Mouse (Mus musculus) adrenal gland (tissue): Measurements from ENCODE around the gene Dlgap3.

Experiments
- intact Hi-C: fragments of 180-260 bp; cut with DNase I; formaldehyde crosslinking; loops from one replicate; pipeline ENCODE4 v1.15.1; 2025
- long read RNA-seq, 2 experiments: library from polyadenylated mRNA; unstranded; transcript quantifications; one replicate each; pipeline ENCODE4 v2.0.0; 2020; ENCODE audit warnings: borderline replicate concordance in 1 of 2; ENCODE audit not compliant: insufficient replicate concordance in 1 of 2

Dlgap3 gene
- long read RNA-seq, experiment 1, partial matches to known transcripts: 1 of 2 reads
- long read RNA-seq, experiment 1, other reads (novel, unspliced or antisense): 1 of 2 reads
- long read RNA-seq, experiment 2, partial matches to known transcripts: 1 of 1 reads
- long read RNA-seq, experiment 2, other reads (novel, unspliced or antisense): 0 of 1 reads

DNA sequence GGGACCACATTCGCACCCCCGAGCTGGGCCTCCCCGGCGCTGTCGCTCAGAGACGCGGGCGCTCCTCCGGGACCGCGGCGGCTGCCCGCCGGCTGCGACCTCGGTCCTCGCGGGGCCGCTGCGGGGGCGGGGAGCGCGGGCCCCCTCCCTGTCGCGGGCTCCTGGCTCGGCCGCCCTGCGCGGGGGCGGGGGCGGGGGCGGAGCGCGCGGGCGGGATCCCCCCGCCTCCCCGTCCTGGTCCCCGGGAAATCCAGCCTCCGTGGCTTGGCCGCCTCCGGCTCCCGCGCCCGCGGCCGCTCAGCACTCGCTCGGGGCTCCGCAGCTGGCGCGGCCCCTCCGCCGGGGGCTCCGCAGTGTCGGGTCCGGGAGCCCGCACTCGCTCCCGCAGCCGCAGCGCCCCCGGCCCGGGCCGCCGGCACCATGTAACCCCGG is at the start of gene Dlgap3:
TSS of gene Dlgap3 (plus strand) at position 291 of the 432 bp plus-strand sequence.
- intact Hi-C loops: no loop called here

DNA sequence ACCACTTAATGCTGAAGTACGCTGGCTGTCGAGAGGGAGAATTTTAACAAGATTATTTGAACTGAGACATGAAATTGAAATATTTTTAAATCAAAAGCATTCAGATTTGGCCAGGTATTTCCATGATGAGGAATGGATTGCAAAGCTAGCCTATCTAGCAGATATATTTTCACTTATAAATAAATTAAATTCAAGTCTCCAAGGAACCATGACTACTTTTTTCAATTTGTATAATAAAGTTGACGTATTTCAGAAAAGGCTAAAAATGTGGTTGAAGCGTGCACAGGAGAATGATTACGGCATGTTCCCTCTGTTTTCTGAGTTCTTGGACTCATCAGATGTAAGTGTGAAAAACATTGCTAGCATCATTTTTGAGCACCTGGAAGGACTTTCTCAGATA is 45.6 kb upstream of the Dlgap3 start, which contains the start of gene Tmem35b:
TSS of gene Tmem35b (plus strand) at position 301 of the 400 bp plus-strand sequence.
- intact Hi-C loops: no loop called here

DNA sequence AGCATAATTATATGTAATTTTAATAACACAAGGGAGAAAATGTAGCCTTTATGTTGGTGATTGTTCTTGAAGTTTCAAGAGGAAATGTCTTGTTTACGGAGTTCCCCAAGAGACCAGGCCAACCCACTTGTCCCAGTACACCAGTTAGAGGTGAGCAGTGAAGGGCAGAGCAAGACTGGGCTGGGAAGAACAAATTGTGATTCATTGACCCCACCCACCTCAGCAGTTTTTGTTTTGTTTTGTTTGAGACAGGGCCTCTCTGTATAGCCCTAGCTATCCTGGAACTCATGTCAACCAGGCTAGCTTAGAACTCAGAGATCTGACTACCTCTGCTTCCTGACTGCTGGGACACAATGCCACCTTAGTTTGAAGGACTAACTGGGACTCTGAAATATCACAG is 44.7 kb upstream of the Dlgap3 start:
- intact Hi-C loops: no loop called here

DNA sequence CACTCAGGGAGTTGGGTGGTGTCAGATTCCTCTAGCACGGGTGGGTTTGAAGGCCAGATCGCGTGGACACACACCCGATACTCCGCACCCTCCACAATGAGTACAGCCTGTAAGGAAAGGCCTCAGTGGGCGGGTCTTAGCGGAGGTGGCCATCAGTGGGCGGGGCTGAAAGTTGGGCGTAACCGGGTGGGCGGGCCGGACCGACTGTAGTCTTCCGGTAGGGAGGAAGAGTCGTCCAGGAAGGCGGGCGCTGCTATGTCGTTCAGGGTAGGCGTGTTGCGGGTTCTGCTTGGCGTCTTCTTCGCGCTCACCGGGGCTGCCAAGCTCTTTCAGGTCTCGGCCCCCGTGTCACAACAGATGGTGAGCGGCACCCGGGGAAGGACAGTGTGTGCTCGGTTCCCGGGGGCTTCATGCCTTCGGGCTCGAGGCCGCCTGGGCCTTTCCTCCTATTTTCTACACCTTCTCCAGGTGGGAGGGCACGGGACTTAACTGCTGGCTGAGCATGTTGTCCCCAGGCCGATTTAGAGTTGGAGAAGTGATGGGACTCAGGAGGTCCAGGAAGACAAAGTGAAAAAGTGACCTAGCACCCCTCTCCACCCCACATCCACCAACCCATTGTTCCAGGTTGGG is 43.1 kb upstream of the Dlgap3 start:
- intact Hi-C loops: no loop called here

DNA sequence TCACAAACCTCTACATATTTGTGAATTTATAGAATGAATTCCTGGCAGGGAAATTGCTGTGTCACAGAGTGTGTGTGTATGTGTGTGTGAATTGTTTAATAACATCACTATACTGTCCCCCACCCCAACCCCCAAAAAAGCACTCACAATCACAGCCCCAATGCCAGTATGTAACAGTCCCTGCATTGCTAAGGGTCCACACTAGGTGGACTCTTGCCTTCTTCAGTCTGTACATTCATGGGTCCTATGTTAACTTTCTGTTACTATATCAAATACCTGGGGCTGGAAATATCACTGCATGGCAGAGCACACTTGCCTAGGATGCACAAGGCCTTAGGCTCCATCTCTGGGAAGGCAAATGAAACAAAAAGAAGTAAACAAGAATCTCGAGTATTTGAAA is 34.3 kb upstream of the Dlgap3 start:
- intact Hi-C loops: no loop called here

DNA sequence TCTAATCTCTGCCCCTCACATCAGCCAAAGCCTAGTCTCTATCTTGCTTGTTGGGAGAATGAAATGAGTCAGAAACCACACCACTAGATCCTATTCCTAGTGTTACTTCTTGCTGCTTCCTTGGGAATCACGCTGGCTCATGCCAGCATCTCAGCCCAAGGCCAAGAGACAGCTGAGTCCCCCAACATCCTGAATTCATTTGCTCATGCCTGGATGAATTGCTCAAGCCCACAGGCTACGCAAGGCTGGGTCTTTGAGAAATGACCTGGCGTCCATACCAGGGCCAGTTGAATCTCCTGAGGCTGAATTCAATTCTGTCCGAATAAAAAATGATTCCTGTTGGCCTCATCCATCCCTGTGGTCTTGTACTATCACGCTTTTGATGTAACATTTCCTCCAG is 31.4 kb upstream of the Dlgap3 start:
- intact Hi-C loops: no loop called here

DNA sequence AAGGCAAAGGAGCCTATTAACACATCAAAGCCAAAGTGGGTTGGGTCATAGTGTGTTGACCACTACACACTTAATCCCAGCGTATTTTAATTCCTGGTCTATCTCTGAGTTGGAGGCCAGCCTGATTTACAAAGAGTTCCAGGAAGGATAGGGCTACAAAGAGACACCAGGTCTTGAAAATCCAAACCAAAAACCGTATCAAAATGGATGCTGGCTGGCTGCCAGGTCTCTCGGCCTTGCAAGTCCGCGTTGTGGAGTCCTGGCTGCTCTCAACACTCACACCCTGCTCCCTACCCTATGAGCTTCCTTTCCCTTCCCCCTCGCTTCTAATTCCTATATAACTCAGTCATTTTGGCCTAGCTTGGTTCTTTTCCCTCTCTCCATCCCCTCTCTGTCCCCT is 30.5 kb upstream of the Dlgap3 start:
- intact Hi-C loops: no loop called here

DNA sequence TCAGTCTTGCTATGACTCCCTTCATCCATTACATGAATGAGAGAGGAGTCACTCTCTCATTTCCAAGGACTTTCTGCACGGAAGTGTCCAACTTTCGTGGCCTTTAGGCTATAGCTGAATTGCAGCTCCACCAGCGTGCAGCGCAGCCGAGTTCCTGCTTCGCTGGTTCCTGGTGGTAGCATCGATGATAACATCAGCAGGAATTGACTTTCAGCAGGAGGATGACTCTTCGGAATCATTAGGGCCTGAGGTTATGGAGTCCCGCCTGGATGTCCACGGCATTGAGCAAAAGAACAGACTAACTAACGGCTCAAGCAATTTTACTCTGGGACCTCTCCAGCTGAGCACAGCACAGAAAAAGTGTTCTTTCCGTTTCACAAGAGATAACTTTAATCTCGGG is 19.0 kb upstream of the Dlgap3 start:
- intact Hi-C loops: no loop called here

DNA sequence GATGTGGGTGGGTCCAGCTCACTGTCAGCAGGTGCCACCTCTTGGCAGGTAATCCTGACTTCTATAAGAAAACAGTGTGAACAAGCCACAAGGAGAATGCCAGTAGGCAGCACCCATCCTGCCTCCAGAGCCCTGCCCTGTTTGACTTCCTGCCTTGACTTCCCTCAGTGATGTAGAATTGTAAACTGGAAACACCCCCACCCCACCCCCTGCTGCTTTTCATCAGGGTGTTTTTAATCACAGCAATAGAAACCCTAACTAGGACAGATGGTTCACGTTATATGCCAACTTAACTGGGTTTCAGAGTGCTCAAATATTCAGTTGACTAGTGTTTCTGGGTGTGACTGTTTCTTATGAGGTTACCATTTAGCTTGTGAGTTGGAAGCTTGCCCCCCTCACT is 15.7 kb upstream of the Dlgap3 start:
- intact Hi-C loops: no loop called here

DNA sequence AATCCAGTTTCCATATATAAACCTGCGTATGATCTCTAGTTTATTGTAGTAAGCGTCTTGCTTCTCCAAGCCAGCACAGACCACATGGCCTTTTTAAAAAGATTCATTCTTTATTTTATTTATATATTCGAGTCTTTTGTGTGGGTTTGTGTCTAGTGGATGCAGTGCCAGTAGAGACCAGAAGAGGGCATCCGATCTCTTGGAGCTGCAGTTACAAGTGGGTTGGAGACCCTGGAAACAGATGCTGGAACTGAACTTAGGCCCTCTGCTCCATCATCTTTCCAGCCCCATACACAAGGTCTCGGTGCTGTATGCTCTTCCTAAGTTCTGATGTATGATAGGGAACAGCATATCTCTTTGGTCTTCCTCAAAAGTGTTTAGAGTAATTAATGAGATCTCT is 13.2 kb upstream of the Dlgap3 start:
- intact Hi-C loops: no loop called here

DNA sequence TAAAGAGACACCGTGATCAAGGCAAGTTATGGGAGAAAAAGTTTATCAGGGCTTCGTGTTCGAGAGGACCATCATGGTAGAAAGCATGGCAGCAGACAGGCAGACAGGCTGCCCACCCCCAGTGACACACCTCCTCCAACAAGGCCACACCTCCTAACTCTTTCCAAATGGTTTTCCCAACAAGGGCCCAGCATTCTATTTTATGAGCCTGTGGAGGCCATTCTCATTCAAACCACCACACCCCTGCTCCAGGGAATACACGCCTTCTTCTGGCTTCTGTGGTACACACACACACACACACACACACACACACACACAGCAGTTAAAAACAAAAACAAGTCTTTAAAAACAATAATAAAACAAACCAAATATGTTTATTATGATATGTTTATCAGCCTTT is 11.3 kb upstream of the Dlgap3 start:
- intact Hi-C loops: no loop called here

DNA sequence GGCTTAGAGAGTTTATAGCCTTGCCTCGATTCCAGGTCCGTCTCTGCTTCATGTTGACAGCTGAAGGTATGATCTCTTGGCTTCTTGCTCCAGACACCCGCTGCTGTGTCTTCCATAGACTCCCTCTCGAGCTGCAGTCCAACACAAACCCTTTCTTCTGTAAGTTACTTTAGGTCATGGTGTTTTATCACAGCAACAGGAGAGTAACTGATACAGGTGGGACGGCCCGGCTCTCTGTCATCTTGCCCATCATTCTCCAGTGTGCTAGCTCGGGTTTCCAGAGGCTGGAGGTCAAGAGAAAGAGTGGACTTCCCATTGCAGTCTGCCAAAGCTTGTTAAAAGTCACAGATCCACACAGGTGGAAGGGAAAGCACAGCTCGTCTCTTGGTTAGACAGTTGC is 5.1 kb upstream of the Dlgap3 start:
- intact Hi-C loops: no loop called here

DNA sequence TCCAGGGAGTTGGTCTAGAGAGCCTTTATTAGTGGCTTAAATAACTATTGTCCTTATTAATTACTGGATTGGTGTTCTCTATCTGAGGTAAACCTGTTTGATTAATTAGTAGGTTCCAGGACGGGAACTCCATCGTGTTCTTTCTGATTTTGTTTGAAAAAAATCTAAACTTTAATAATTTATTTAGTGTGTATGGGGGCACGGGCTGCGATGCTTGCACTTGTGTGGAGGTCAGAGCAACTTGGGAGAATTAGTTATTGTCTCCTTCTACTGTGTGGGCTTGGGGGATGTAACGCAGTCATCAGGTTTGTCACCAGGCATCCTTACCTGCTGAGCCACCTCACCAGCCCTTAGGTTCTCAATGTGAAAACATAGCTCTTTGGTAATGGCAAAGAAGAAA is 1.9 kb upstream of the Dlgap3 start:
- intact Hi-C loops: no loop called here

DNA sequence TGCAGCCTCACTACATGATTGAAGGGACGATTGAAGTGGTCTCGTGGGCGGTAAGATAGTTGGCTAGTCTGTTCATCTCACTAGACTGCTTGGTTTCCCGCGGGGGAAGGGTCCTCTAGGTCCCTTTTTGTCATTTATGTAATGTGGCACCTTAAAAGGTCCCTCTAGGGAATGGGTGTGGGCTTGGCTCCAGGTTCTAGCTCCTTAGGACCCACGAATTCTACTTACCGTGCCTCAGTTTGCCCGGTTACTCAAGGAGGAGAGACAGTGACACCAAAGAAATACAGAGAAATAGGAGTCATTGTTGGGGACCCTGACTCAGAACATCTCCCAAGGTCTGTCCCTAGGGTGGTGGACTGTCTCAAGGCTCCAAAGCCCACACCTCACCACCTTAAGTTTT is 1.3 kb upstream of the Dlgap3 start:
- intact Hi-C loops: no loop called here

DNA sequence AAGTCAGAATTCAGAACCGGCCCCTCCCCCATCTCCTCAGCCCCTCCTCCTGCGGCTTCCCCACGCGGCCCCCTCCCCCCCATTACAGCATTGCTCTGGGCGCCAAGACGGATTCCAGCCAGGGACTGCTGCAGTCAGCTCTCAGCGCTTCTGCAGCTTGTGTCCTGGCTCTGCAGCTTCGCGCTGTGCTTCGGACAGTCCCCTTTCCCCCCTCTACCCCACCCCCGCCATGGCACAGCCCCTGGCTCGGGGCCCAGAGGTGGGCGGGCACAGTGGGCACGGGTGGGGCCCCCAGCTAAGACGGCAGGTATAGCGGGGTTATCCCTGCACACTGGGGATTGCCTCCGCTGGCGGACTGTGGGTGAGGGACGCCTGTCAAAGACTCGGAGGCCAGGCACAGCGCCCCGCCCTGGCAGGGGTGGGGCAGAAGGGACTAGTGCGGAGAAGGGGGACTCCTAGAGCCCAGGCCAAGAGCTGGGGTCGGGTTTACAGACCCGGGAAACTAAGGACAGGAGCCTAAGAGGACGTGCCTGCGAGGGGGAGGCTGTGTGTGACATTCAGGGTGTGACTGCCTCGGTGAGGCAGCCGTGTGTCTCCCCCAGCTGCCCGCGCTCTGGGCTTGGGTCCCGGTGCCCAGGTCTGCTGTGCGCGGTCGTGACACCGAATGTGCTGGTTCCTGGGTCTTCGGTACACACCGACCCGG is 642 bp upstream of the Dlgap3 start:
- intact Hi-C loops: no loop called here

DNA sequence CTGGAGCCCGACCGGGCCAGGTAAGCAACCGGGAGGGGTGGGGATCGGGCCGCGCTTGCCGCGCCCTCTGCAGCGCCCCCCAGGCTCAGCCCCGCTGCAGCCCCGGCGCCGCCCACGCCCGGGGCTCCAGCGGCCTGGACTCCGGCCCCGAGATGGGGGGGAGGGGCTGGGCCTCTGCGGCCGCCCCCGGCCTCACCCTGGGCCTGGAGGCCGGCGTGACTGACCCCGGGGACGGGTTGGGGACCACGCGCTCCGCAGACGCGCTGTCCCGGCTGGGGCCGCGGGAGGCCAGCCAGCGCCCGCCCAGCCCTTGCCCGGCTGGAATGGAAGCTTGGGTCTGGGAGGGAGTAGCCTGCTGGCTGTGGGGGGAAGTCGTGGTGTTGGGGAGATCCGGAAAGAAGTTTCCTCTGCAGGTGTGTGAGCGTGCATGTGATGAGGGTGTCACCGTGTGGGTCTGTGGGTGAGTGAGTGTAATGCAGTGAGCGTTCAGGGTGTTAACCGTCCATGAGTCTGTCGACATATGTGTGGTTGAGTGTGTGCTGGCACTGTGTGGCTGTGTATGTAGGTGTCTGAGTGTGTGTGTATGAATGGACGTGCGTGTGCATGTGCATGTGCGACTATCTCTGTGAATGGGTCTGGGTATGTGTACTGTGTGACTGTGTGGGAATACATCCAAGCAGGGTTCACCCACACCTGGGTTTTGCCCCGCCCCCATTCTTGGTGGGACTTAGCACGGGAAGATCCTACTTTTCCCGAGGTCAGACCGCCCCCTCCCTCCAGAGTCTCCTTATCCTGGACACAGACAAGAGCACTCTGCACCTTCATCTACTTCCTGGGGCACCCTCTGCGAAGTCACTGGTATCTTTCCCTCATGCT is 580 bp downstream of the Dlgap3 start:
- intact Hi-C loops: no loop called here

DNA sequence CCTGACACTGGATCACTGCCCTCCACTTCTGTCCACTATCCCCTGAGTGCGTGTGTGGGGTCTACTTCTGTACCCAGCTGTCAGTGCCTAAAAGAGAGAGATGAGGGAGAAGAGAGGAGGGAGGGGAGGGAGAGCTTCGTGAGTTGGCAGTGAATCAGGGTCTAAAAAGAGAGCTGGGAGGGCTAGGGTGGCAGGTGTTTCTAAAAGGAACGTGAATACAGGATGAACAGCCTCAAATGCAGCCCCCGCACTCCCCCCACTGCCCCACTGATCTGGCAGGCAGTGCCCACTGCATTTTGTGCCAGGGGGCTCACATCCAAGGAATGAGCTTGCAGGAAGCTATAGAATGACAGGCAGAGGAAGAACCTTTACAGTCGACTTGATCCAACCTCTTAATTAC is 1.9 kb downstream of the Dlgap3 start:
- intact Hi-C loops: no loop called here

DNA sequence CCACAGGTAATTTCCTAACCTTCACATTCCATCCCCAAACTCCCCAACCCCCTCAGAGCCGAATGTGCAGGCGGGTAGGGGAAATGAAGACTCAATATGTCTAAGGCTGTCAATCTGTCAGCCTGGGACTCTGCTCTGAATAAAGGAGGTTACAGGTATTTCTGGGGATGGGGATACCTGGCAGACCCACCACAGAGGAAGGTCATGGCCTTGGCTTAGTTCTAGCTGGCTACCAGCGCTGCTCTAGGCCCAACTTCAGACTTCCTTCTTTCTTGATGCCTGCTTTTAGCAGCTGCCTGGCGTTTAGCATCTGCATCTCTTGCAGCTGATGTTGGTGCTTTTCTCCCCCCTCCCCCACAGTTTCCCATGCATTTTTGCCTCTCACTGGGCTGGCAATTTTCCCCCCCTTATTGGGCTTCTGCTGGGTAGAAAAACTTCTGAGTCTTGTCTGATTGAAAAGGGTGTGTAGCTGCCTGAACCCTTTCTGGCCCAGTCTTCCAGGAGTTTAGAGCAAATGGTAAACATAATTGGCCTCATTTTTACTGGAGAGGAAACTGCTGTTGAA is 2.4 kb downstream of the Dlgap3 start:
- intact Hi-C loops: no loop called here

DNA sequence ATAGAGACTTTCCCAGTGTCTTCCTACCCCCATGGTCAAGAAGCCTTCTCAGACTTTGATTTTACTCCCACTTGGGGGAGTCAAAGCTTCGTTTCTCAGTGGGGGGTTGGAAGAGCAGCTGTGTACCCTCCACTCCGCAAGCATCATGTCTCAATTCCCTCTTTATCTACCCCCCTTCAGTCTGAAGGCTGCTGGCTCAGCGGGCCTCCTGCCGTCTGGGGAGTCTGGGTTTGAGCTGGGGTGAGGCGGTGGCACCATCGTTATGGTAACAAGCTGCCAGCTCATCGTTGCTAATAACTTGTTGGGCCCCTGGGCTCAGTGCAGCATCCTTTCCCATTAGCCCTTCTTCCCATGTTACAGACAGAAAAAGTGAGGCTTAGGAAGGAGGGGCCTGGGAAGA is 3.1 kb downstream of the Dlgap3 start:
- intact Hi-C loops: no loop called here

DNA sequence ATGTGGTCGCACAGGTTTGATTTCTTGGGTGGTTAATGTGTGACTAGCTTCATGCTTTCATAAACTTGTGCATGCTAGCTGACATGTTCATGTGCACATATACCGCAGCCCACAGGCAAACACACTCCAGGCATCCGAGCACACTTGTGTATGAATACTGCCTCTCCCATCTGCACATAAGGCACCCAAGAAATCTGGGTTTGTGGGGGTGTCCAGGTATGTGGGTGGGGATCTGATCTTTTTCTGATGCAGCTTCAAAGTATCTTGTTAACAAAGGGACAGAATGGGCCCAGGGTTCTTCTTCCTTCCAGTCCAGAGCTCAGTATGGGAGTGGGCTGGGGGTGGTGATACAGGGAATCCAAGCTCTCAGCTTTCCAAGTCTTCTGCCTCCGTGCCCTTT is 3.6 kb downstream of the Dlgap3 start:
- intact Hi-C loops: no loop called here

DNA sequence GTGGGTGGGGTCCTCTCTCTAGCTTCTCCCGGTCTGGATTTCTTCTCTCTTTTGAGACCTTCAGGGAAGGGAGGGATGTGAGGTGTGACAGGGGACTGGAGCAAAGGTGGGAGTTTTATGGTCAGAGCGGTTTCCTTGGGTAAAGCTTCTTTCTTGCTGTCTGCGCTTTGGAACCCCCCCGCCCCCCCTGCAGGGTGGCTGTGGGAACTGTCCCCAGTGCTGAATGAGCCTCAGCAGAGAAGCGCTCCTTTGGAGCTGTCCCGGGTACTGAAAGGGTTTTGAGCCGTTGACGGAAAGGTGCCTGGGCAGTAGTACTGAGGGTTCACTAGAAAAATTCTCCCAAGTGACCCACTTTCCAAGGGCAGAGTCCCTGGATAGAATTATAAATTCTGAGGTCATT is 4.5 kb downstream of the Dlgap3 start:
- intact Hi-C loops: no loop called here
